Mouse (Mus musculus): ENCODE data around the gene Carnmt1. TPM values are rescaled to one million over a fixed set of nuclear protein-coding genes. Genes with fewer than 3 reads are reported as not detected.

The Carnmt1 gene
- polyA plus RNA-seq, 1 experiment = 8.2 TPM

- 93% methylated on average over 7 of the region's 7 CpGs for WGBS
- TF ChIP-seq CTCF (IDR thresholded peaks at IDR 0.05; ENCODE audit: borderline replicate concordance, insufficient read depth, low read depth, low read length) (no peak), POLR2A (IDR thresholded peaks at IDR 0.05; ENCODE audit: borderline replicate concordance, insufficient read depth, low read length) (no peak)
Measured at GRCm38 (mm10) chr19:18655999-18656398, 14.6 kb upstream of the Carnmt1 start.

DNA sequence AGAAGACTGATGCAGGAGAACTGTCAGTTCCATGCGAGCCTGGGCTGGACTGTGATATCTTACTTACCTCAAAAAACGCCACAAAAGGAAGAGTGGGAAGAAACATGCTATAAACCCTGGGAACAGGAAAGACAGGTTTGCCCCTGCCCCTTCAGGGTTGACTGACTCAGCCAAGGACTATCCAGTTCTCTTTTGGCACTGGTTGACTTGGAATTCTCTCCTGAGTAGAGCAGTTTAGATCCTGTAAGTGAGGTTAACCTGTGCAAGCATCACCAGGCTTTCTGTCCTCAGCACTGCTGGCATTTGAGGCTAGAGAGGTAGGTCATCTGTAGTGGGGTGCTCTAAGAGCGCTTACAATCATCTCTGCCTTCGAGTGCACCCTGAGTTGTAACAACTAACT, 12.1 kb upstream of the Carnmt1 start:
- 73% methylated on average over 4 of the region's 4 CpGs for WGBS
- no peak for TF ChIP-seq POLR2A (IDR thresholded peaks at IDR 0.05; ENCODE audit: borderline replicate concordance, insufficient read depth, low read length)
- DNase-seq = no peak
- no peak overlapping the region for H3K4me3 ChIP-seq (replicated peaks; ENCODE audit: insufficient read depth, low read depth, low read length)
- no peak overlapping the region for H3K27ac ChIP-seq (ENCODE audit: insufficient read depth, low read length)
- H3K4me1 ChIP-seq (ENCODE audit: control insufficient read depth, insufficient read depth, low read length) = peaks cover 11% of the 10 kb centered on the region; the same call in 1 of the 2 replicates
- H3K27me3 ChIP-seq (ENCODE audit: control insufficient read depth, insufficient read depth, low read length) = no peaks in the 10 kb centered on the region

More at GRCm38 (mm10) chr19:18655999-18656398, 14.6 kb upstream of the Carnmt1 start:
- peaks cover 17% of the 10 kb centered on the region; the same call in 1 of the 2 replicates for H3K4me1 ChIP-seq (ENCODE audit: control insufficient read depth, insufficient read depth, low read length)
- H3K4me3 ChIP-seq (replicated peaks; ENCODE audit: insufficient read depth, low read depth, low read length) = no peak overlapping the region
- H3K27ac ChIP-seq (ENCODE audit: insufficient read depth, low read length) = no peak overlapping the region
- no peaks in the 10 kb centered on the region for H3K27me3 ChIP-seq (ENCODE audit: control insufficient read depth, insufficient read depth, low read length)
- no peak for DNase-seq

- Histone ChIP-seq H3K4me1 (ENCODE audit: control insufficient read depth, insufficient read depth, low read length) (peaks cover 2% of the 10 kb centered on the region; the same call in 1 of the 2 replicates), H3K27me3 (ENCODE audit: control insufficient read depth, insufficient read depth, low read length) (no peaks in the 10 kb centered on the region), H3K4me3 (replicated peaks; ENCODE audit: insufficient read depth, low read depth, low read length) (no peak overlapping the region), H3K27ac (ENCODE audit: insufficient read depth, low read length) (no peak overlapping the region)
- TF ChIP-seq POLR2A (IDR thresholded peaks at IDR 0.05; ENCODE audit: borderline replicate concordance, insufficient read depth, low read length) (no peak), CTCF (IDR thresholded peaks at IDR 0.05; ENCODE audit: borderline replicate concordance, insufficient read depth, low read depth, low read length) (no peak)
- 50% methylated on average over 1 of the region's 1 CpGs for WGBS
- no peak for DNase-seq
Measured at GRCm38 (mm10) chr19:18659349-18659748, 11.2 kb upstream of the Carnmt1 start.

DNA sequence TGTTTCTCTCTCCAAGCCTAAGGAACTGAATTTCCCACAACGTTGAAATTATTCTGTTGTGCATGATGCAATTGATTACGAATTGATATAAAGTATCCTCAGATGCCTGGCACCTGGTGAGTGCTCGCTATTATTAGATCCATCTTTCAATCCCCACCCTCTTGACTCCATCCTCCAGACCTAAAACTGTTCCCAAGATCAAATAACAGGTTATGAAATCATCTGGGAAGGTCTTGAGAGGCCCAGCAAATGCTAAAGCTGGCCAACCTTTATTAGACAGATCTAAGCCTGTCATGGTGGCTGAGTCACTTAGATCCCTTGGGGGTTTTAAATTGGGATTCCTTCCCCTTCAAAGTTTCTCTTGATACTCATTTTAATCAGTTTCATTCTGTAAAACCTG, 10.1 kb upstream of the Carnmt1 start:
- DNase-seq = no peak
- Histone ChIP-seq H3K4me3 (replicated peaks; ENCODE audit: insufficient read depth, low read depth, low read length) (no peak overlapping the region), H3K4me1 (ENCODE audit: control insufficient read depth, insufficient read depth, low read length) (no peaks in the 10 kb centered on the region), H3K27me3 (ENCODE audit: control insufficient read depth, insufficient read depth, low read length) (no peaks in the 10 kb centered on the region), H3K27ac (ENCODE audit: insufficient read depth, low read length) (no peak overlapping the region)
- WGBS = 95% methylated on average over 3 of the region's 3 CpGs
- TF ChIP-seq POLR2A (IDR thresholded peaks at IDR 0.05; ENCODE audit: borderline replicate concordance, insufficient read depth, low read length) = no peak
- TF ChIP-seq CTCF (IDR thresholded peaks at IDR 0.05; ENCODE audit: borderline replicate concordance, insufficient read depth, low read depth, low read length) = no peak

DNA sequence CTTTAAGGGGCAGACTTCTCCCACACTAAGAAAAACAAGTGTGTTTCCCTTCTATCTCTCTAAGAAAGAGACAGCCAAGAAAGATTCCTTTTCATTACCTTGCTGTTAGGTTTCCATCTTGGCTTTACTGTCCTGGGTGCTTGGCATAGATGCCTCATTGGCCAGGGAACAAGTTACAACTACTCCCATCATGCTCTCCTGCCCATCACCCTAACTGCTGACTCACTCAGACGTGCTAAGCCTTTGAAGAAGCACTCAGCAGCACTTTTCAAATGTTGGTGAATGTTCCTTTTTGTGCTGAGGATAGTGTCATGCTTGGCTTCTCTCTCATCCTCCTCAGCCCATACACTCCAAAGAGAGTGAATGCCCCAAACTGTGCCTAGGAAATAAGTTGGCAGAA, 8.9 kb upstream of the Carnmt1 start:
- H3K27me3 ChIP-seq (ENCODE audit: control insufficient read depth, insufficient read depth, low read length) = no peaks in the 10 kb centered on the region
- H3K4me3 ChIP-seq (replicated peaks; ENCODE audit: insufficient read depth, low read depth, low read length) = no peak overlapping the region
- no peaks in the 10 kb centered on the region for H3K4me1 ChIP-seq (ENCODE audit: control insufficient read depth, insufficient read depth, low read length)
- H3K27ac ChIP-seq (ENCODE audit: insufficient read depth, low read length) = no peak overlapping the region
- no peak for DNase-seq
- no peak for TF ChIP-seq CTCF (IDR thresholded peaks at IDR 0.05; ENCODE audit: borderline replicate concordance, insufficient read depth, low read depth, low read length)
- no peak for TF ChIP-seq POLR2A (IDR thresholded peaks at IDR 0.05; ENCODE audit: borderline replicate concordance, insufficient read depth, low read length)
- 49% methylated on average over 1 of the region's 1 CpGs for WGBS

DNA sequence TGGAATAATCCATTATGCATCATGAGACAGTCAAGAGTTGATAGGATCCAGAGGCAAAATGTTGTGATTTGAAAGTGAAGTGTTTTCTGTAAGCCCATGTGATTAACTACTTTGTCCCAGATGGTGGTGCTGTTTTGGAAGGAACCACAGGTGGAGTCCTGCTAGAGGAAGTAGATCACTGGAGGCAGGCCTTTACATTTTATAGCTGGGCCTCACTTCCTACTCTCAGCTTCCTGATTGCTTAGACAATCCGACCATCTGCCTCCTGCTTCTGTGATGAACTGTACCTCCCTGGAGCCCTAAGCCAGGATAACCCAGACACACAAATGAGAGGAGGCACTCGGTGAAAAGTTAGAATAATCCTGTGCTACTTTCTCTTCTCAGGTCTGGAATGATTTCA, 6.7 kb upstream of the Carnmt1 start:
- Histone ChIP-seq H3K27me3 (ENCODE audit: control insufficient read depth, insufficient read depth, low read length) (no peaks in the 10 kb centered on the region), H3K4me1 (ENCODE audit: control insufficient read depth, insufficient read depth, low read length) (no peaks in the 10 kb centered on the region), H3K27ac (ENCODE audit: insufficient read depth, low read length) (no peak overlapping the region), H3K4me3 (replicated peaks; ENCODE audit: insufficient read depth, low read depth, low read length) (no peak overlapping the region)
- no peak for DNase-seq
- WGBS = 36% methylated on average over 2 of the region's 2 CpGs
- TF ChIP-seq CTCF (IDR thresholded peaks at IDR 0.05; ENCODE audit: borderline replicate concordance, insufficient read depth, low read depth, low read length) (no peak), POLR2A (IDR thresholded peaks at IDR 0.05; ENCODE audit: borderline replicate concordance, insufficient read depth, low read length) (no peak)

DNA sequence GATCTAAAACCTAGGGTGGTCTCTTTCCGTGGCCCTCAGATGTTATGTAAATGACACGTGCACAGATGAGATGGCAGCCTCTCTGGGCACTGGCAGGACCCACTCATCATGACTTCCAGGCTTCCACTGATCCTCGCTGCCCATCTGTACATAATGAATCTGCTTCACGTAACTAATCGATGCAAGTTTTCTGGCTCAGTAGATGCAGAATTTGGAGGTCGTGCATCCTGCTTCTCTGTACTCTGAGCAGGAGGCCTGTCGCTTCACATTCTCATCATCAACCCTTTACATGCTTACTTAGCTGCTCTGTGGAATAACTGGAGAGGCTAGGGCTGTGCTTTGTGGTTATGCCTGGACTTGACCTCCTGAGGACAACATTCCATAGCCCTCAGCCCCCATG, 3.6 kb upstream of the Carnmt1 start:
- TF ChIP-seq POLR2A (IDR thresholded peaks at IDR 0.05; ENCODE audit: borderline replicate concordance, insufficient read depth, low read length) (no peak), CTCF (IDR thresholded peaks at IDR 0.05; ENCODE audit: borderline replicate concordance, insufficient read depth, low read depth, low read length) (no peak)
- WGBS = 44% methylated on average over 7 of the region's 7 CpGs
- H3K4me1 ChIP-seq (ENCODE audit: control insufficient read depth, insufficient read depth, low read length) = no peaks in the 10 kb centered on the region
- no peak overlapping the region for H3K4me3 ChIP-seq (replicated peaks; ENCODE audit: insufficient read depth, low read depth, low read length)
- no peak overlapping the region for H3K27ac ChIP-seq (ENCODE audit: insufficient read depth, low read length)
- no peak for DNase-seq
- no peaks in the 10 kb centered on the region for H3K27me3 ChIP-seq (ENCODE audit: control insufficient read depth, insufficient read depth, low read length)

GRCm38 (mm10) chr19:18669551-18669950, 1.0 kb upstream of the Carnmt1 start:
- no peak for TF ChIP-seq POLR2A (IDR thresholded peaks at IDR 0.05; ENCODE audit: borderline replicate concordance, insufficient read depth, low read length)
- TF ChIP-seq CTCF (IDR thresholded peaks at IDR 0.05; ENCODE audit: borderline replicate concordance, insufficient read depth, low read depth, low read length) = no peak
- Histone ChIP-seq H3K4me3 (replicated peaks; ENCODE audit: insufficient read depth, low read depth, low read length) (no peak overlapping the region), H3K27me3 (ENCODE audit: control insufficient read depth, insufficient read depth, low read length) (no peaks in the 10 kb centered on the region), H3K4me1 (ENCODE audit: control insufficient read depth, insufficient read depth, low read length) (peaks cover 5% of the 10 kb centered on the region), H3K27ac (ENCODE audit: insufficient read depth, low read length) (no peak overlapping the region)
- 21% methylated on average over 7 of the region's 7 CpGs for WGBS
- DNase-seq = no peak

Data from cerebellum, adult 2 months (tissue).